Mouse (Mus musculus): Measurements from ENCODE around the gene Nfu1. TPM values are rescaled to one million over a fixed set of nuclear protein-coding genes. Genes with fewer than 3 reads are reported as not detected.

Nfu1 gene
- 127 and 129 TPM in 2 replicates for polyA plus RNA-seq (2015; fragmentation: Nextera tagmentation; extraction: Ambion mirVana)

GRCm38 (mm10) chr6:87008887-87009286 is at the start of gene Nfu1:
Gene Nfu1, plus strand, starts transcription at chr6:87009236.
- H3K4me2 ChIP-seq: peak within 1 kb of the TSS; percentile 56
- H3K36me3 ChIP-seq (replicated peaks): peaks cover 4% of the 10 kb centered on the region; the same call in 1 of the 2 replicates
- H3K4me1 ChIP-seq: peaks cover 14% of the 10 kb centered on the region
- H3K27me3 ChIP-seq (replicated peaks): no peaks in the 10 kb centered on the region
- WGBS: 76% methylated on average over 6 of the region's 6 CpGs
- H3K9me3 ChIP-seq: no peaks in the 10 kb centered on the region
- H3K4me3 ChIP-seq: peak within 1 kb of the TSS; percentile 64
- peak within 1 kb of the TSS; percentile 90 for H3K9ac ChIP-seq
- no peak for ATAC-seq (replicated peaks)
- H3K27ac ChIP-seq: peak within 1 kb of the TSS; percentile 83

GRCm38 (mm10) chr6:86963987-86964685 is 44.9 kb upstream of the Nfu1 start:
- no peaks in the 10 kb centered on the region for H3K27me3 ChIP-seq (replicated peaks)
- WGBS: 94% methylated on average over 7 of the region's 7 CpGs
- H3K4me2 ChIP-seq: no peak overlapping the region
- no peak overlapping the region for H3K9ac ChIP-seq
- H3K9me3 ChIP-seq: no peaks in the 10 kb centered on the region
- H3K36me3 ChIP-seq (replicated peaks): peaks cover 49% of the 10 kb centered on the region
- H3K4me1 ChIP-seq: no peaks in the 10 kb centered on the region
- H3K27ac ChIP-seq: no peak overlapping the region
- H3K4me3 ChIP-seq: no peak overlapping the region
- ATAC-seq (replicated peaks): no peak

GRCm38 (mm10) chr6:86967166-86967565 is 41.9 kb upstream of the Nfu1 start:
- Histone ChIP-seq H3K4me2 (no peak overlapping the region), H3K36me3 (replicated peaks) (peaks cover 36% of the 10 kb centered on the region)

GRCm38 (mm10) chr6:86973956-86974355 is 35.1 kb upstream of the Nfu1 start:
- no peak overlapping the region for H3K4me2 ChIP-seq
- no peak overlapping the region for H3K4me3 ChIP-seq
- H3K9ac ChIP-seq: no peak overlapping the region
- H3K36me3 ChIP-seq (replicated peaks): peaks cover 28% of the 10 kb centered on the region; the same call in 1 of the 2 replicates
- WGBS: 99% methylated on average over 4 of the region's 4 CpGs
- no peak for ATAC-seq (replicated peaks)
- no peaks in the 10 kb centered on the region for H3K4me1 ChIP-seq
- H3K27me3 ChIP-seq (replicated peaks): no peaks in the 10 kb centered on the region
- H3K27ac ChIP-seq: no peak overlapping the region
- H3K9me3 ChIP-seq: no peaks in the 10 kb centered on the region

More at GRCm38 (mm10) chr6:86967166-86967565, 41.9 kb upstream of the Nfu1 start:
- no peak overlapping the region for H3K4me3 ChIP-seq
- H3K9me3 ChIP-seq: no peaks in the 10 kb centered on the region
- H3K27ac ChIP-seq: no peak overlapping the region
- no peak overlapping the region for H3K9ac ChIP-seq
- WGBS: 91% methylated on average over 2 of the region's 2 CpGs
- H3K4me1 ChIP-seq: no peaks in the 10 kb centered on the region
- ATAC-seq (replicated peaks): no peak
- no peaks in the 10 kb centered on the region for H3K27me3 ChIP-seq (replicated peaks)

- Histone ChIP-seq H3K36me3 (replicated peaks) (0 out of 2 replicates have a peak, but pooled peaks cover 15% of the 10 kb centered on the region), H3K4me3 (no peak overlapping the region), H3K9me3 (no peaks in the 10 kb centered on the region), H3K4me2 (no peak overlapping the region), H3K27ac (no peak overlapping the region), H3K9ac (no peak overlapping the region), H3K27me3 (replicated peaks) (no peaks in the 10 kb centered on the region), H3K4me1 (no peaks in the 10 kb centered on the region)
- ATAC-seq (replicated peaks): no peak
- WGBS: 92% methylated on average over 8 of the region's 8 CpGs
Measured at GRCm38 (mm10) chr6:86978156-86978908, 30.7 kb upstream of the Nfu1 start.

GRCm38 (mm10) chr6:86978909-86979265 is 30.1 kb upstream of the Nfu1 start:
- Histone ChIP-seq H3K4me1 (no peaks in the 10 kb centered on the region), H3K36me3 (replicated peaks) (peaks cover 10% of the 10 kb centered on the region; the same call in 1 of the 2 replicates), H3K27ac (no peak overlapping the region), H3K9me3 (no peaks in the 10 kb centered on the region), H3K9ac (no peak overlapping the region), H3K4me3 (no peak overlapping the region), H3K4me2 (no peak overlapping the region), H3K27me3 (replicated peaks) (no peaks in the 10 kb centered on the region)
- 95% methylated on average over 6 of the region's 6 CpGs for WGBS
- no peak for ATAC-seq (replicated peaks)

- no peak for ATAC-seq (replicated peaks)
- H3K9me3 ChIP-seq: no peaks in the 10 kb centered on the region
- H3K27ac ChIP-seq: no peak overlapping the region
- H3K4me1 ChIP-seq: no peaks in the 10 kb centered on the region
- 86% methylated on average over 2 of the region's 2 CpGs for WGBS
- no peak overlapping the region for H3K9ac ChIP-seq
- no peaks in the 10 kb centered on the region for H3K27me3 ChIP-seq (replicated peaks)
- no peak overlapping the region for H3K4me3 ChIP-seq
- no peak overlapping the region for H3K4me2 ChIP-seq
- peaks cover 11% of the 10 kb centered on the region; the same call in 1 of the 2 replicates for H3K36me3 ChIP-seq (replicated peaks)
Measured at GRCm38 (mm10) chr6:86981206-86981605, 27.8 kb upstream of the Nfu1 start.

- Histone ChIP-seq H3K4me1 (no peaks in the 10 kb centered on the region), H3K9me3 (no peaks in the 10 kb centered on the region), H3K4me2 (no peak overlapping the region), H3K9ac (no peak overlapping the region), H3K27me3 (replicated peaks) (no peaks in the 10 kb centered on the region), H3K36me3 (replicated peaks) (peaks cover 9% of the 10 kb centered on the region; the same call in 1 of the 2 replicates), H3K27ac (no peak overlapping the region), H3K4me3 (no peak overlapping the region)
- ATAC-seq (replicated peaks): no peak
- WGBS: 88% methylated on average over 8 of the region's 8 CpGs
Measured at GRCm38 (mm10) chr6:86985314-86986106, 23.5 kb upstream of the Nfu1 start.

GRCm38 (mm10) chr6:86989576-86989975 is 19.5 kb upstream of the Nfu1 start:
- Histone ChIP-seq H3K36me3 (replicated peaks) (0 out of 2 replicates have a peak, but pooled peaks cover 9% of the 10 kb centered on the region), H3K4me3 (no peak overlapping the region), H3K9ac (no peak overlapping the region), H3K4me2 (no peak overlapping the region), H3K27ac (no peak overlapping the region), H3K27me3 (replicated peaks) (no peaks in the 10 kb centered on the region), H3K4me1 (no peaks in the 10 kb centered on the region), H3K9me3 (no peaks in the 10 kb centered on the region)
- WGBS: 91% methylated on average over 6 of the region's 6 CpGs
- ATAC-seq (replicated peaks): no peak

GRCm38 (mm10) chr6:86991041-86991440 is 18.0 kb upstream of the Nfu1 start:
- ATAC-seq (replicated peaks): no peak
- Histone ChIP-seq H3K27ac (no peak overlapping the region), H3K4me3 (no peak overlapping the region), H3K9ac (no peak overlapping the region), H3K4me2 (no peak overlapping the region), H3K36me3 (replicated peaks) (0 out of 2 replicates have a peak, but pooled peaks cover 9% of the 10 kb centered on the region), H3K27me3 (replicated peaks) (no peaks in the 10 kb centered on the region), H3K9me3 (no peaks in the 10 kb centered on the region), H3K4me1 (no peaks in the 10 kb centered on the region)
- 90% methylated on average over 3 of the region's 3 CpGs for WGBS

GRCm38 (mm10) chr6:86992349-86992748 is 16.7 kb upstream of the Nfu1 start:
- Histone ChIP-seq H3K9me3 (no peaks in the 10 kb centered on the region), H3K4me2 (no peak overlapping the region), H3K27me3 (replicated peaks) (no peaks in the 10 kb centered on the region), H3K4me3 (no peak overlapping the region), H3K36me3 (replicated peaks) (0 out of 2 replicates have a peak, but pooled peaks cover 4% of the 10 kb centered on the region), H3K27ac (no peak overlapping the region), H3K4me1 (no peaks in the 10 kb centered on the region), H3K9ac (no peak overlapping the region)
- ATAC-seq (replicated peaks): no peak
- WGBS: 94% methylated on average over 8 of the region's 8 CpGs

GRCm38 (mm10) chr6:86994254-86994653 is 14.8 kb upstream of the Nfu1 start:
- no peak overlapping the region for H3K4me3 ChIP-seq
- H3K4me1 ChIP-seq: no peaks in the 10 kb centered on the region
- no peaks in the 10 kb centered on the region for H3K27me3 ChIP-seq (replicated peaks)
- no peak overlapping the region for H3K9ac ChIP-seq
- no peak for ATAC-seq (replicated peaks)
- H3K27ac ChIP-seq: no peak overlapping the region
- 93% methylated on average over 4 of the region's 4 CpGs for WGBS
- H3K4me2 ChIP-seq: no peak overlapping the region
- H3K36me3 ChIP-seq (replicated peaks): 0 out of 2 replicates have a peak, but pooled peaks cover 8% of the 10 kb centered on the region
- no peaks in the 10 kb centered on the region for H3K9me3 ChIP-seq

Measured in midbrain, embryonic 15.5 days (tissue).